Mouse (Mus musculus) thymus, adult 18-20 months (tissue): Measurements from ENCODE around the gene Gm3020.
"Not testable (repeated sequence)": the region's sequence is repeated elsewhere in the genome, so short reads cannot be mapped to it uniquely, and the experiment has no call there.

Experiments
- DNase-seq, 2 experiments: peaks; one replicate each; pipeline ENCODE4 v3.0.0; 2022; ENCODE audit warnings: mixed read lengths in 2 of 2

Gm3020 gene

DNA sequence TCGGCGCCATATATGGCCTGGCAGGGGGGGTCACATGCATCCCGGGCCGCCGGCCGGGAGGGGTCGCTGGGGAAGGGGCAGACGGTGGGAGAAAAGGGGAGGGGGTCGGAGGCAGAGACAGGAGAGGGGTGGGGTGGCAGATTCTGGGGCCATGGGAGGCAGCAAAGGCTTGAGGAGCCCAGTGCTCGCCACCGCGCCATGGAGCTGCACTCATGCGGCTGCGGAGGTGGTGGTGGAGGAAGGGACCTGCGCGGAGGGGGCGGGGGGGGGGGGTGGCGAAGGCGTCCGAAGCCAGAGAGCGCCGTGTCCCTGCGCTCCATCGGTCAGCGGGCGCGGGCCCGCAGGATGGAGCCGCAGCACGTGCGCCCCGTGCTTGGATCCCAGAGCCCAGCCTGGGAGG is at the start of gene Gm3020:
TSS of gene Gm3020 (plus strand) at position 301 of the 400 bp plus-strand sequence.
- DNase-seq, result not testable (repeated sequence)

DNA sequence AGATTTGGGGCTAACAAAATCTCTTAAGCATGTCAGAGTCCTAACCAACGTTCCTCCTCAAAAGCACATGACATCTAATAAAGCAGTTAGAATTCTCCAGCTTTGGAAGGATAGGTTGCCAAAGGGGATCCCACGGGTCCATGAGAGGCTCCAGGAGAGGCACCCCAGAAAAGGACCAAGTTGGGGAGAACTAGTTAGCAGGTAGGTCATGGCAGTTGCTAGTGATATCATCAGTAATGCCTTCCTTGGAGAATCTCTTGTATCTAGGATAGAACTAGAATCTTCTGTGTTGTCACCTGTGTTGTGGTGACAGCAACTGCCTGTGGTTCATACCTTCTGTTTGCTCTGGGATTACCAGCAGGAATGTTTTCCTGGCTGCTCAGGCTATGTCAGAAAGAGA is 17.6 kb upstream of the Gm3020 start, which contains the start of gene Gm3012:
TSS of gene Gm3012 (plus strand) at position 301 of the 400 bp plus-strand sequence.
- not testable (repeated sequence) for DNase-seq

DNA sequence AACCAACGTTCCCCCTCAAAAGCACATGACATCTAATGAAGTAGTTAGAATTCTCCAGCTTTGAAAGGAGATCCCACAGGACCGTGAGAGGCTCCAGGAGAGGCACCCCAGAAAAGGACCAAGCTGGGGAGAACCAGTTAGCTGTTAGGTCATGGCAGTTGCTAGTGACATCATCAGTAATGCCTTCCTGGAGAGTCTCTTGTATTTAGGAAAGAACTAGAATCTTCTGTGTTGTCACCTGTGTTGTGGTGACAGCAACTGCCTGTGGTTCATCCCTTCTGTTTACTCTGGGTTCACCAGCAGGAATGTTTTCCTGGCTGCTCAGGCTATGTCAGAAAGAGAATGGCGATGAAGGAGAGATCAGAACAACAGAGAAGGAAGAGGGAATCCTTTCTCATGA is 36.7 kb downstream of the Gm3020 start, which contains the start of gene Gm3043:
TSS of gene Gm3043 (plus strand) at position 301 of the 400 bp plus-strand sequence.
- DNase-seq, result not testable (repeated sequence)
